Mouse (Mus musculus) layer of hippocampus, adult 11-12 months (tissue): Measurements from ENCODE around the gene Ppp1r7.
"Not testable (repeated sequence)": the region's sequence is repeated elsewhere in the genome, so short reads cannot be mapped to it uniquely, and the experiment has no call there.

Source experiments
- DNase-seq: peaks from one replicate; pipeline ENCODE4 v3.0.0; 2022; ENCODE audit warnings: low spot score

Ppp1r7 gene

GRCm38 (mm10) chr1:93342648-93343503 is at the start of gene Ppp1r7, which contains the start of gene Pask:
Ppp1r7 (plus strand) TSS chr1:93342854.
Pask (minus strand) TSS chr1:93343482.
- peak; percentile 96 for DNase-seq

DNA sequence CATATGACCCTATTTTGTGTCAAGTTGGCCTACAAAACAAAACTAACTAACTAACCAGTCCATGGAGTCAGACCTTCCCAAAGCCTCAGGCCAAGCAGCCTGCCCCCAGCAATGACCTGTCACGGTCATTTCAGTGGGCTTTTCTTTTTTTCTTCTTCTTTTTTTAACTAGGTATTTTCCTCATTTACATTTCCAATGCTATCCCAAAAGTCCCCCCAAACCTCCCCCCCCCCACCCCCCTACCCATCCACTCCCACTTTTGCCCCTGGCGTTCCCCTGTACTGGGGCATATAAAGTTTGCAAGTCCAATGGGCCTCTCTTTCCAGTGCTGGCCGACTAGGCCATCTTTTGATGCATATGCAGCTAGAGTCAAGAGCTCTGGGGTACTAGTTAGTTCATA is 48.2 kb upstream of the Ppp1r7 start:
- not testable (repeated sequence) for DNase-seq

- DNase-seq, result no peak
Measured at GRCm38 (mm10) chr1:93299791-93300190, 42.9 kb upstream of the Ppp1r7 start.

GRCm38 (mm10) chr1:93300578-93300977 is 42.1 kb upstream of the Ppp1r7 start:
- no peak for DNase-seq

- DNase-seq, result peak; percentile 73
Measured at GRCm38 (mm10) chr1:93305581-93306337, 36.9 kb upstream of the Ppp1r7 start, which contains the start of gene Mterf4. Mterf4 (minus strand) TSS chr1:93305915.

DNA sequence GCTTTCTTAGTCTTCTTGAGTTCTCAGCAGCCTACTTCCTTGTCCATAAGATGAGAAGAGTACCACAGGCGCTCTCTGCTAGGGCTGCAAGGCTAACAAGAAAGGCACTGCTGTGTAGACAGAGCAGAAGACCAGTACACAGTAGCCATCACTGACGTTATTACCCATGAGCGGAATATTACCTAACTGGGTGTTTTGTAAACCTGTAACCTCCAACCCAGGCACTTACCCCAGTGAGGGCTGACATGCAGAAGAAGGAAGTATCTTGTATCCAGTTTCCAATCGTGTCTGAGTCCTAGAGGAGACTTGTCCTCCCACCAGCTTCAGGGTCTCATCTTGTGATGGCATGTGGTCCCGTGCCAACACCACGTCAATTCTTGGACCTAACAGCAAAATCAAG is 18.7 kb upstream of the Ppp1r7 start:
- DNase-seq, result no peak

GRCm38 (mm10) chr1:93326446-93326845 is 16.2 kb upstream of the Ppp1r7 start:
- no peak for DNase-seq

- no peak for DNase-seq
Measured at GRCm38 (mm10) chr1:93334621-93335020, 8.0 kb upstream of the Ppp1r7 start.

DNA sequence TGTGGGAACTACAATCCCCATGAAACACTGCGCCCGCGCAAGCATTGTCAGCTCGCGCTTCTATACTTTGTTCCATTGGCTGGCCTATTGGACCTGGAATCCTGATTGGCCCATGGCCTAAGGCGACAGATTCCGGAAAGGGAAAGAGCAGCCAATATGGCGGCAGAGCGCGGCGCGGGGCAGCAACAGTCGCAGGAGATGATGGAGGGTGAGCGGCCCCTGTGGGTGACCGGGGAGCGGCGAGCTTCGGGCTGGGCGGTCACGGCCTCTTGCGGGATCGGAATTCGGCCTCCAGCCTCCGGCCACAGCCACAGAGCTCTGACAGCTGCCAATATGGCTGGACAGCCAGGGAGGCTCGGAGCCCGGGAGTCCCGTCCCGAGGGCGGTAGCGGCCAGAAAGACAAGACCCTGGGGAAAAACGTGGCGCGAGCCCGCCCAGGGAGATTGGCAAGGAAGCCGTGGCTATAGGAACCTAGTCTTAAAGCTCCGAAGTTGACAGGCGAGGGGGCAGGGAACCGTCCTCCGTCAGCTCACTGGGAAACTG is 922 bp downstream of the Ppp1r7 start:
- DNase-seq, result peak; percentile 96

GRCm38 (mm10) chr1:93347176-93347575 is 4.5 kb downstream of the Ppp1r7 start:
- no peak for DNase-seq

DNA sequence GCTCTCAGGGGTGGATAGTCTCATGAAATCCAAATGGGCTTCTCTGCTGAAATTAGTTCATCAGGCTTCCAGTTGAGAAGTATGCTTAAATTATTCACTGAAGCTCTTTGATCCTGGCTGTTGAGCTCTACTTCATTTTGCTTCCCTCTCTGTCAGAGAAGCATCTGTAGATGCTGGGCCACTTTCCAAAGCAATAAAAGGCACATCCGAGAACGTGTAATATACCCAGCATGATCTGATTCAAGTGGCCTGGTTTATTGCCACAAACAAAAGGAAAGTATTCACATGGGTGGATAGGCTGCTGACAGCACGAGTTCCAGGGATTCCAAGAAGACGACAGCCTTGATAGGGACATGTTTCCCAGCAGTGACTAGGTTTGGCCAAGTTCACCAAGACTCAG is 7.0 kb downstream of the Ppp1r7 start:
- DNase-seq, result no peak

DNA sequence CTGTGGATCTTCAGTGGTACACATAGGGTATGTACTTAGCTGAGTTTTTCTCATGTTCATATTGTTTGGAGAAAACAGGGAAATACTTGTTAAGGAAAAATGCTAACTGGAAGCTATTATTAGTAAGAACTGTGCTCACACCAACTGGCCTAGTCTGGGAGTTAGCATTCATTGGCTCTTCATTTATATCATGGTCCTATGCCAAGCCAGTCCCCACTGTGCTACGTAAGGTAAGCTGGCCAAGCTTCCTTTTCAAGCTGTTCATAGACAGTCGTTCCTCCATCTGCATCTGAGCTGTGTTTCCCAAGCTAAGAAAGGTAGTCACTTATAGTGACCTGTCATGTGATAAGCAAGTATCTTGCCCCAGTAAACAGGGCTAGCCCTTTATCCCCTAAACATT is 10.1 kb downstream of the Ppp1r7 start:
- DNase-seq, result peak; percentile 53

- no peak for DNase-seq
Measured at GRCm38 (mm10) chr1:93362661-93363060, 20.0 kb downstream of the Ppp1r7 start.

DNA sequence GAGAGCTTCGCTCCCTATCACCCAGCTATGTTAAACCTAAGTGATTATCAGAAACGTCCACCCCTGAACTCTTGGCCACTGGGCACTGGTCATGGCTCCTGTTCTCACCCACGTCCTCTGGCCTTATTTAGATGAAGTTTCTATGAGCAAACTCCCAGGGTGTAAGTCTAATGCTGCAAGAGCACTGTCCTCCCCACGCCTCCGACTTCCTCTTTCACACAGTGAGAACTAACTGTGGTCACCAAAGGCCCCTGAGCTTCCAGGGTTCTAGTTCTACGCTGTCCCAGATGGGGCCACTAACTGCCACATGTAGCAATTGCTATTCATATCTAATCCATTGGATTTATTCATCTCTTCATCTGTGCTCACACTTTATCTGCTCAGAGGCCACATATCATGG is 23.0 kb downstream of the Ppp1r7 start:
- no peak for DNase-seq

DNA sequence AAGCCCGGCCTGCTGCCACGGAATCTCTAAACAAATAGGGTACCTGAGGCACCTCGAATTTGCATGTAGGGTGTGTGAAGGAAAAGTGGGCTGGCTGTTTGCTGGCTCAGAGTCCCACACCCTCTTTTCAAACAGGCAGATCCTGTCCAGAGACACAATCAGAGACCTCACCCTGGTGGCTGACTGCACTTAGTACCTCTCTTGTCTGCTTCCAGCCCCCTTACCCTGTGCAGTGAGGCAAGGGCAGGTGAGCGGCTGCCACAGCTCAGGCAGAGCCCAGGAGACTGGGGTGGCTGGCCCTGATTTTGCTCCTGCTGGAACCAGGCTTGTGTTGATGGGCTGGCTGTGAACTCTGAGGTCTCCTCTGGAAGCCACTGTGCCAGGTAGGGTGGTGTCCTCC is 31.0 kb downstream of the Ppp1r7 start, which contains the start of gene Ano7:
Ano7 (plus strand) TSS at position 266 of the 400 bp plus-strand sequence.
- no peak for DNase-seq

GRCm38 (mm10) chr1:93377307-93377706 is 34.7 kb downstream of the Ppp1r7 start:
- no peak for DNase-seq

GRCm38 (mm10) chr1:93379117-93379516 is 36.5 kb downstream of the Ppp1r7 start:
- DNase-seq, result no peak

DNA sequence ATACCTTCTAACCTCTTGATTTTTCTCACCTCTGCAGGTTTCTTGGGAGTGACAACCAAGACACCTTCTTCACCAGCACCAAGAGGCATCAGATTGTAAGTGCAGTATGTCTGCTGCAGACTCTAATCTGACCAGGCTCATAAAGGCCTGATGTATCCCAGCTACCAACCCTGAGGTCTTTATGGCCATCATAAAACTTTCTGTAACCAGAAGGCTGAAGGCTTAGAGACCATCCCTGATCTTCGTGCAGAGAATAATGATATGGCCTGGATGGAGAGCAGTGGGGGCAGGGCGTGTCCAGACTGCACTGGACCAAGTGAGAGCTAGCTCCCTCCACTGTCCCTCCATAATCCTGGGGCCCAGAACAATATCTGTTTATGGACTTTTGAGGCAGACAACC is 44.5 kb downstream of the Ppp1r7 start:
- DNase-seq, result no peak

- DNase-seq, result no peak
Measured at GRCm38 (mm10) chr1:93388906-93389305, 46.3 kb downstream of the Ppp1r7 start.

GRCm38 (mm10) chr1:93401191-93402052 is 58.8 kb downstream of the Ppp1r7 start:
- peak; percentile 21 for DNase-seq

GRCm38 (mm10) chr1:93403403-93403802 is 60.7 kb downstream of the Ppp1r7 start:
- DNase-seq, result no peak
